Mouse (Mus musculus) right cerebral cortex, adult 18-20 months (tissue): ENCODE results near the gene Cdc25b.
"Not testable (repeated sequence)": the region's sequence is repeated elsewhere in the genome, so short reads cannot be mapped to it uniquely, and the experiment has no call there.

ENCODE experiments used
- DNase-seq: peaks from one replicate; pipeline ENCODE4 v3.0.0; 2022; ENCODE audit warnings: mixed read lengths

Cdc25b gene

DNA sequence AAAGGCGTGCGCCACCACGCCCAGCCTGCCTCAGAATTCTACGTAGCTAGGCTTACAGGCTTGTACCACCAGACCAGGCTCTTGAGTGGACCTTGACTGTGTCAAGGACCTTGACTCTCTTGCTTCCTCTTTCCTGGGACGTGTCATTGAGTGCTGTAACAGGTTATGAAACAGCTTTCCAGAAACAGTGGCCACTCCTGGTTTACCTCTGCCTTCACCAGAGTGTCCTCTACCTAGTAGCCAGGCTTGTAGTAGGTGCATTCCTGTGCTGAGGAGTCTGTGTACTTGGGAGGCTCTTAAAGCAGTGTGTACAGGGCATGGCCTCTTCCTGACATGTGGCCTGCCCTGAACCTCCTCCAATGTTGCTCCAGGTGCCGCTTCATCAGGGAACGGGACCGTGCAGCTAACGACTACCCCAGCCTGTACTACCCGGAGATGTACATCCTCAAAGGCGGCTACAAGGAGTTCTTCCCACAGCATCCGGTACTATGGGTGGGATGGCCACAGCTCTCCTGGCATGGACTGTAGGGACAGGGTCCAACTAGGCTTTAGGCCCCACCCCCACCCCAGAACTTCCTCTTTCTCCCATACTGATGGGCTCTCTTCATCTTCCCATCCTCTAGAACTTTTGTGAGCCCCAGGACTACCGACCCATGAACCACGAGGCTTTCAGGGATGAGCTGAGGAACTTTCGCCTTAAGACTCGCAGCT is 10.0 kb downstream of the Cdc25b start:
- DNase-seq = no peak

- DNase-seq = no peak
These were observed 14.0 kb downstream of the Cdc25b start for GRCm38 (mm10) chr2:131200710-131201109.

- DNase-seq = no peak
These were observed 14.5 kb downstream of the Cdc25b start for GRCm38 (mm10) chr2:131201262-131201661.

DNA sequence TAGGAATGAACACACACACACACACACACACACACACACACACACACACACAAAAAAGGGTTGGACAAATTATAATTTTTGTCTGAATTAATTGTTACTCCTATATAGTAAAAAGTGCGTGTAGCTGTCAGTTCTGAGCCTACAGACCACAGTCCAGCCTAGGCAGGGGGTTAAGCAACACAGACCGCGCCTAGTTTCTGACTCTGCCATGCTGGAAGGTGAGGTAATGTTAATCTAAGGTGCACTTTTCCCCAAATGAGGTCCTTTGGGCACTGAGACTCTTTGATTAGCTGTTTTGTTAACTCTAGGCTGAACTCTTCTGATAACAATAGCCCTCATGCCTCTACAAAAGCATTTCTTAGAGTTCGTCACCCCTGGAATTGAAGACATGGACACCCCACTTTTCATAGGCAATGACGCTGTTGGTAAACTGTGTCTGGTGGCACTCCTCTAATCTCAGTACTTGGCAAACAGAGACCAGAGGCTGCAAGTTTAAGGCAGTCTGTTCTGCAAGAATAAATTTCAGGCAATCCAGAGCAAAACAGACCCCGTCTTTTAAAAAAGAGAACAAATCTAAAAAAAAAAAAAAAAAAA is 17.2 kb downstream of the Cdc25b start:
- no peak for DNase-seq

- peak; percentile 88 for DNase-seq
These were observed 17.7 kb downstream of the Cdc25b start for GRCm38 (mm10) chr2:131204410-131204981.

DNA sequence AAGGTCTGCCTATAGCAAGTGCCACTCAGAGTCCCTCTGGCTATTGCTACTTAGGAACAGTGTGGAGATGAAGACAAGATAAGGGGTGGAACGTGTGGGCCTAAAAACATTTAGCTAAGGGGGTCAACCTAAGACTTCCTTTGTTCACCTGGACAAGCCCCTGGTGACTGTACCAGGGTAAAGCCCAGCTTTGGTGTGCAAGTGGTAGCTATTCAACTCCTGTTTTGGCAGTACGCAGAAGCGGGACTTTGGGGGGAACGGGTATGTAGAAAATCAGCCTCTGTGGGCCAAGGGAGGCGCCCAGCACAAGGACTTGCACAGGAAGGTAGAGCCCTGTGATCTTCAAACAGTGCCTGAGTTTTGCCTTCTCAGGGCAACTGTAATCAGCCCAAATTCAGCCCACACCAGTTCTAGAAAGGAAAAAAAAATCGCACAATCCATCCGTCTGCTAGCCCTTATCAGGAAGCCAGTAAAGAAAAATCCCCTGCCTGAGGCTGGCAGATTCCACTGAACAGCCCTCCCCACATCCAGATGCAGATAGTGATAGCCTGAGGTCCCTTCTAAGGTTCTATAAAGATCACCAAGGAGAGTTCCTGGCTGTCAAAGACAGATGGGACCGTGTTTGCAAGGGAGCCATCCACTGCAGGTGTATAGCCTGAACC is 18.9 kb downstream of the Cdc25b start:
- no peak for DNase-seq

DNA sequence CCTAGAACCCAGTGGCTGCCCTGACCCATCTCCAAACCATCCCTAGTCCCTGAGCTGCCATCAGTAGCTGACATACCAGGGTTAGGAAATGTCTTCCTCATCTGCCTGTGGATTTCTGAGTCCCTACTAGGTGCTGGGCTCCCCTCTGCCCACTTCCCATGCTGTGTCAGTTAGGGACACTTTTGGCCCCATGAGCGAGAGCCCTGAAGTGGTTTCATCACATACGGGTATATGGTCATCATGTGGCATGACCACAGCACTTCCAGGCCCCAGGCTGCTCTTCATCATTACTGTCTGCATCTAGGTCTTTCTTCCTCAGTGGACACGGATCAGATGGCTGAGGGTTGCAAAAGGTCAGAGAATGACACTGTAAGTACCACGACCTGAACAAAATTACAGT is 20.0 kb downstream of the Cdc25b start, which contains the start of gene Ap5s1:
Gene Ap5s1 (plus strand): TSS at position 301 of the 400 bp plus-strand sequence.
- DNase-seq = no peak

- DNase-seq = no peak
These were observed 21.6 kb downstream of the Cdc25b start for GRCm38 (mm10) chr2:131208356-131208755.

DNA sequence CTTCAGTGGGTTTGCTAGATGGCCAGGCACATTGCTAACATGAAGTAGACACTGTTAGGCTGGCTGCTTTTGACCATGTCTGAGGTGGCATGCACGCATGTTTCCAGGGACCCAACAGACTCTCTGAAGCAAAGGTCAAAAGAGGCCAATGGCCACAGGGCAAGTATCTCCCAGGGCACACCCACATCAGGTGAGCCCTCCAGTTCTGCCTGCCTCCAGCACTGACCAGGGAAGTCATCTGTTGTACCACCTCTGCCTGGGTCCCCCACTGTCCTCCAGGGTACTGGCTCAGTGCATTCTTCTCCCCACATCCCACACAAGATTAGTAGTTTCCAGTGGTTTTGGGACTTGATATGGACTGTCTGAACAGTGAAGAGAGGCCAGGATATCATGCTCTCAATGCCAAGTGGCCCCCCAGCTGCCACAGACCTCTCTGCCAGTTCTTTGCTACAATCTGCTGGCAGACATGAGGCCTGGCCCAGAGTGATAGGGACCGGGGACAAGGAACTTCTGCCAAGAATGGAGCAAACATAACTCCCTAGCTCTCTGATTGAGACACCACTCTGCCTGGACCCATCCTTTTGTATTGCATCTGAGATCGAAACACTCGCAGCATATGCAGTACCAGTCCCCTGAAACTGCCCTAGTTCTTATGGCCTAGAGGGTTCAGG is 22.5 kb downstream of the Cdc25b start:
- no peak for DNase-seq

GRCm38 (mm10) chr2:131209969-131210792 is 23.4 kb downstream of the Cdc25b start:
- peak; percentile 96 for DNase-seq

DNA sequence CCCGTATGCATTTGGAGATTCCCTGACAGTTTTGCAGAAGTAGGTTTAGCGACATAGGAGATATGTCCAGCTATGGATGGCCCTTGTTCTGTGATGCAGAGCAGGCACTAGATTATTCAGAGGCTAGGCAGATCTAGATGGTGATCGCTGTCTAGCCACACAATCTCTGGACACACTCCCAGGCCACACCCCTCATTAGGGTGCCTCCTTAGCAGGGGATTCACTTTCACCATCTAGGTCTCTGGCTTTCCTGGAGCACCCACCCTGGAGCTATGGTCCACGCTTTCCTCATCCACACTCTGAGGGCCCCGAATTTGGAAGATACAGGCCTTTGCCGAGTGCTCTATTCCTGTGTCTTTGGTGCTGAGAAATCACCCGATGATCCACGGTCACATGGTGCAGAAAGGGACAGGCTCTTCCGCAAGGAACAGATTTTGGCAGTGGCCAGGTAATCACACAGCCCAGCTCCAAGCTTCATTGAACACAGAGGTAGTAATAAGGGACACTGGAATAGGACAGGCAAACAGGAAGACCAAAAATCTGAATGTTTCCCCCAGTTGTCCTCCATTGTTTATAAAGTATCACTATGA is 24.4 kb downstream of the Cdc25b start:
- no peak for DNase-seq

- no peak for DNase-seq
These were observed 27.0 kb downstream of the Cdc25b start for GRCm38 (mm10) chr2:131213773-131214172.

DNA sequence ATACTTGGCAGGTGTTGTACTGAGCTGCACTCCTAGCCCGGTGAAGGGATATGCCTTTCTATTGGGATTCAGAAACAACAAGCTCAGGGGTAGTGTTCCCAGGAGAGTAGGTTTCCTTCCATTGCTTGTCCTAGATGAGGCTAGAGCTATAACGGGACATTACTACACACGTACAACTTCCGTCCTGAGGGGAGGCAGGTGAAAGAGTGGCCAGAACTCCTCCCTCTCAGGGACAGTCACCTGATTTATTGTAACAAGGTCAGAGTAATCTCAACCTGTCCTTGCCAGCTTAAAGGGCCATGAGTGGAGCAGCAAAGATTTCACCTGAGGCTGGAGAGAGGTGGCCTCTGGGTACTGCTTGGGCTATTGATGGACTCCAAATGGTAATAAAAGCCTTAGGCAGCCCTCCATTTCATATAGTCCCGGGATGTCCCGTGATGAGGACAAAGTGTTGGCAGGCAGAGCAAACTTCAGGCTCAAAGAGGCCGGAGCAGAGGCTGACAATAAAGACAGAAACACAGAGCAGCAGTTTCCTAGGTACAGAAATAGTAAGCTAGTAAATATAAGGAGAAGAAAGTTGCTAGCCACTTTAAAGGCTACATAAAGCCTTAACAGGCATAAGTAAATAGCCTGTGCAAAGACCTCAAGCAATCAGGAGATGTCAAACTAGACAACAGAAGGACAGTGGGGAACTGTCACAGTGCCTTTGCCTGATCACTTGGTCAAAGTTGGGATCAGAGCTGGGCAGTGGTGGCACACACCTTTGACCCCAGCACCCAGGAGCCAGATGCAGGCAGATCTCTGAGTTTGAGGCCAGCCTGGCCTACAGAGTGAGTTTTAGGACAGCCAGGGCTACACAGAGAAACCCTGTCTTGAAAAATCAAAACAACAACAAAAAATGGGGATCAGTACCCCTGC is 29.5 kb downstream of the Cdc25b start:
- no peak for DNase-seq

DNA sequence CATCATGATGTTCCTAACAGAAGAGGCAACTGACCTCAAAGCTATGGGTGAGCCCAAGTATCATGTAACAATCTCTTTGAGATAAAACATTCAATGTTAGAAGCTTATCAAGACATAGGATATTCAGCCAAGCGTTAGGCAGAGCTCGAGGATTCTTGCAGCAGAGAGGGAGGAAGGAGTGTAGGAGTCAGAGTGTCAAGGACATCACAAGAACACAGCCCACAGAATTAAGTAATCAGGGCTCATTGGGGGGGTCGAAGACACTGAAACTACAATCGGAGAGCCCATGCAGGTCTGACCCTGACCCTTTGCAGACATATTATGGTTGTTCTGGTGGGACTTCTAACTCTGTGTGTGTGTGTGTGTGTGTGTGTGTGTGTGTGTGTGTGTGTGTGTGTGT is 33.3 kb downstream of the Cdc25b start:
- no peak for DNase-seq

DNA sequence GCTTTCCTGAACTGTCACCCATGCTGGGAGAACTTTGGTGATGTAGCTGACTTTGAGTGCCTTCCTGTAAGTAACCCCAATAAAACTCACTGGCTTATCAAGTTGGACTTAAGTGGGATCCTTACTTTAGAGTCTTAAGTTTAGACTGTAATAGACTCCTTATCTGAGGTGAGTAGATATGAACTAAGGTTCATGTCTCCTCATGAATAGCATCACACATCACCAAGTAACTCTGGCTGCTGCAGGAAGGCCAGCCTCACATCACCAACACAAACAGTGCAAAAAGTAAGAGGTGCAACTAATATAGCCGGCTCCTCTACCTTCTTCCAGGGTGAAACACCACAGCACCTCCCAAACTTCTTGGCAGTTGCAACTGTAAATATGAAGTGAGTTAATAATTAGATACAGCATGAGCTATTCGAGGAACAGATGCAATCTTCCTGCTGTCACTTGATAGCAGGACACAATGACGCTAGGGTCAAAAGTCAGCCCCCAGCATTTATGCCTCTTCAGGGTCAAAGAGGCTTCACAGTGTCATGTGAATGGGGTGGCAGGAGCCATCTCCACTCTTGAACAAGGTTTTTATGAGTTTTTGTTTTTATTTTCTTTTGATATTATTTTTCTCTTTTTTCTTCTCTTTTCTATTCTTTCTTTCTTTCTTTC is 35.2 kb downstream of the Cdc25b start:
- DNase-seq = no peak

- no peak for DNase-seq
These were observed 35.8 kb downstream of the Cdc25b start for GRCm38 (mm10) chr2:131222562-131222961.

- no peak for DNase-seq
These were observed 36.8 kb downstream of the Cdc25b start for GRCm38 (mm10) chr2:131223569-131223968.

GRCm38 (mm10) chr2:131225178-131225577 is 38.4 kb downstream of the Cdc25b start:
- DNase-seq = no peak

DNA sequence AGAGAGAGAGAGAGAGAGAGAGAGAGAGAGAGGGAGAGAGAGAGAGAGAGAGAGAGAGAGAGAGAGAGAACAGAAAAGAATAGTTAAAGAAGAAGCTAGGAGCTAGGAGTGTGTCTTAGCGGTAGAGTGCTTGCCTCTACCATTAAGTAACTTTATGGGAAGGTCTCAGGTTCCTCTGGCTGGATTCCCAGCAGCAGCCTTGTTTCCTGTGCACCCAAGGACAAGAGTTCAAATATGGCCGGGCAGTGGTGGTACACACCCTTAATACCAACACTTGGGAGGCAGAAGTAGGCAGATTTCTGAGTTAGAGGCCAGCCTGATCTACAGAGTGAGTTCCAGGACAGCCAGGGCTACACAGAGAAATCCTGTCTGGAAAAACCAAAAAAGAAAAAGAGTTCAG is 39.9 kb downstream of the Cdc25b start:
- DNase-seq = not testable (repeated sequence)

DNA sequence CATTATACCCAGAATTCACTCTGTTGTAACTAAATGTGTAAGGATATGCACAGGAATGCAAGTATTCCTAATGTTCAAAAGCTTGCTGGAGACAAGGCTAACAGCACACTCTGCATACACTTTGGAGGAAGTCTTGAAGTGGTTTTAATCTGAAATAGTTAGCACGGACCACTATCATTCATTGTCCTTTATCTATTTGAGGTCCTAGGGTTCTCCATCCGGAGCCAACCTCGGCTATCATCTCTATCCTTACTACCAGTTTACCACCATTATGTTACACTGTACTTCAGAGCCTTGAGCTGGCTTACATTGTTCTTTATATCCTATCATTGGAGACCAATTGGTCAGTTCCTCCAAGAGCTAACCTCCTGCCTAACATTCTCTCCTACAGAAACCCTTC is 40.5 kb downstream of the Cdc25b start:
- no peak for DNase-seq
